Mouse (Mus musculus): Measurements from ENCODE around the gene Slc8a2.

DNA sequence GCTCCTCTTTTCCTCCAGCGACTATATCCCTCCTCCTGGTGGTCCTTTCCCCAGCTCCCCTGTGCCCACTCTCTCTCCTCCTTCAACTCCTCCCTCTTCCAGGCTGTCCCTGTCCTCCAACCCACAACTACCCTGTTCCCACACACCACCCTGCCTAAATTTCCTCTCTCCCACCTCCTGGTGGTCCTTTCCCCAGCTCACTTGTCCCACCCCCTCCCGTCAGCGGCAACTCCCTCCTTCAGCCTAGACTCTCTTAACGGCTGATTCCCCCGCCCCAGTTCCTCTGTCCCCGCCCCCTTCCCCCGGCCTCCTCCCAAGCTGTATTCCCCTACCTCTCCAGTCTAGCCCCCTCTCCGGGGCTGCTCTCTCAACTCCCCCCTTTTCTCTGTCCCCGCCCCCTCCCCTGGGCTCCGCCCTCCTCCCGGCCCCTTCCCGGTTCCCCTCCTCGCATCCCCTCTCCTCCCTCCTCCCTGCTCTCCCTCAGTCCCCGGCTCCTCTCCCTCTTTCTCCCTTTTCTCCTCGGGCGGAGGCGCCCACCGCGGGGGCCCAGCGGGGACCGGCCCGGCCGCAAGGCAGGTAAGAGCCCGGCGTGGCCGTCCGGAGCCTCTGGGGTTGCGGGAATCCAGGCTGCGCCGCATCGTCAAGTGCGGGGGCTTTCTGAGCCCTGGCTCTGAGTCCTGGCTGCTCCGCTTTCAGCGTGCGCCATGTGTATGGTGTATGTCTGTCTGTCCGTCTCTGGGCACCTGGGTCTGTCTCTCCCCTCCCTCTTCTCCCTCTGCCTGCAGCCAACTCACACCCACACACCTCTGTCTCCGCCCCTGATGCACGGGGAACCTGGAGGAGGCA, 443 bp downstream of the Slc8a2 start:
- no peak for TF ChIP-seq EP300 (IDR thresholded peaks at IDR 0.05; ENCODE audit: low read depth)
- no peak for TF ChIP-seq CTCF (IDR thresholded peaks at IDR 0.05; ENCODE audit: low read depth)

Data from liver, embryonic 14.5 days (tissue).